ENCODE assay signal across 8 mouse cellular contexts in the genomic region with DNA sequence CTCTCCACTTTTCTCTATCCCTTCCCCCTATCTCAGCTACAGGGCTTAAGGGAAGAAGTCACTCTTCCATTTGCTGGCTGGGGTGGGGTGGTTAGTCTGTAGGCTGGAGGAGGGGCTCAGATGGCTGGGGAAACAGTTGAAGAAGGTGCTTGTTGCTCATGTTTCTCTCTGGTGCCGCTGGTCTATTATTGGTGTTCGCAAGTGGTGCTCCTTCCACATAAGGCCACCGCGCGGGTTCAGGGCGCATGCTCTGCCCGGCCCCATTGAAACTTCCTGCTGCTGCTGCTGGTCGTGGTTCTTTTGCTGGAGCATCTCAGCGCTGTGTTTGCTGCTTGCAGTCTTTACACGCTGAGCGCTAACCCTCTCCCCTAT. TPM values are rescaled to one million over a fixed set of nuclear protein-coding genes. Genes with fewer than 3 reads are reported as not detected.
A peak's percentile ranks its signal among the peaks of the same experiment; 100 is the strongest.
DNase-seq lines count a peak whose midpoint lies in the region; ATAC-seq and TF ChIP-seq lines count a peak whose summit lies in the region.

No protein-coding gene starts in this region.

- H3K4me1 ChIP-seq in ES-E14 (ENCODE audit: control insufficient read depth in 2 of 2, insufficient read depth in 2 of 2, low read length in 2 of 2, poor library complexity in 1 of 2): peaks cover 3 to 8% of the 10 kb centered on the region in 2 experiments; a peak in 2 of 4 replicates
- H3K4me1 ChIP-seq in forebrain, embryonic 14.5 days (ENCODE audit: control insufficient read depth, insufficient read depth, low read length): peaks cover 11% of the 10 kb centered on the region
- peaks cover 3% of the 10 kb centered on the region; the same call in 1 of the 2 replicates for H3K4me1 ChIP-seq in olfactory bulb, adult 2 months (ENCODE audit: control insufficient read depth, insufficient read depth, low read length)
- H3K4me1 ChIP-seq in thymus, adult 2 months (replicated peaks; ENCODE audit: control insufficient read depth, insufficient read depth, low read length): peaks cover 5% of the 10 kb centered on the region; the same call in 1 of the 2 replicates

- DNase-seq in ES-E14 (ENCODE audit: low read depth, low spot score): peak; percentile 62
- DNase-seq in c-Kit-positive CD71-positive TER-119-positive erythroid progenitor cells, embryonic 14.5 days (ENCODE audit: low spot score): peak; percentile 76
- peak; percentile 88 for DNase-seq in forebrain, embryonic 14.5 days (ENCODE audit: low spot score)
- peak; percentile 80 to 83 for DNase-seq in heart, postnatal 14 days
- DNase-seq in layer of hippocampus, adult 11-12 months (ENCODE audit: low spot score): peak; percentile 88
- peak; percentile 88 to 89 for DNase-seq in lung, adult 18-20 months
- DNase-seq in thymus, adult 2 months: peak; percentile 85

- H3K36me3 ChIP-seq in ES-E14 (ENCODE audit: control insufficient read depth, insufficient read depth, low read length, poor library complexity, severe bottlenecking): no peaks in the 10 kb centered on the region
- H3K36me3 ChIP-seq in forebrain, embryonic 14.5 days (ENCODE audit: control insufficient read depth, insufficient read depth, low read length): no peaks in the 10 kb centered on the region
- no peaks in the 10 kb centered on the region for H3K36me3 ChIP-seq in thymus, adult 2 months (ENCODE audit: control insufficient read depth, insufficient read depth, low read length)

- intact Hi-C loops in heart, postnatal 14 days (cut with DNase I): loop anchor here (1.0 to 5.0 kb wide), 2 partner anchors 46 to 101 kb away; a partner anchor contains a TSS

- peak; percentile 40 for ATAC-seq in forebrain, embryonic 14.5 days

- peak overlapping the region; percentile 95; the same call in 1 of the 2 replicates for H3K27ac ChIP-seq in ES-E14 (ENCODE audit: insufficient read depth, low read depth, low read length, poor library complexity, severe bottlenecking)
- peak overlapping the region; percentile 98 for H3K27ac ChIP-seq in forebrain, embryonic 14.5 days (ENCODE audit: low read depth, low read length)
- peak overlapping the region; percentile 94 for H3K27ac ChIP-seq in olfactory bulb, adult 2 months (ENCODE audit: insufficient read depth, low read depth, low read length)
- H3K27ac ChIP-seq in thymus, adult 2 months (ENCODE audit: control insufficient read depth, insufficient read depth, low read length): peak overlapping the region; percentile 80

- peak; percentile 51 for TF ChIP-seq POLR2A in olfactory bulb, adult 2 months (IDR thresholded peaks at IDR 0.05; ENCODE audit: insufficient read depth, low read depth, low read length)
- TF ChIP-seq POLR2A in thymus, adult 2 months (IDR thresholded peaks at IDR 0.05; ENCODE audit: control insufficient read depth, extremely low read depth, insufficient read depth, low read length, poor library complexity): 0 out of 2 replicates have a peak, but pooled peaks have one; percentile 50

- TF ChIP-seq CTCF in olfactory bulb, adult 2 months (IDR thresholded peaks at IDR 0.05; ENCODE audit: insufficient read depth, low read depth, low read length): no peak
- TF ChIP-seq CTCF in thymus, adult 2 months (IDR thresholded peaks at IDR 0.05; ENCODE audit: borderline replicate concordance, control insufficient read depth, extremely low read depth, insufficient read depth, low read length, poor library complexity): no peak

- H3K4me3 ChIP-seq in ES-E14 (ENCODE audit: insufficient read depth in 1 of 2, low read depth in 1 of 2, low read length in 2 of 2, poor library complexity in 1 of 2, severe bottlenecking in 1 of 2): peak overlapping the region; percentile 95 to 99
- H3K4me3 ChIP-seq in forebrain, embryonic 14.5 days (ENCODE audit: low read depth, low read length): peak overlapping the region; percentile 99
- peak overlapping the region; percentile 93 for H3K4me3 ChIP-seq in olfactory bulb, adult 2 months (ENCODE audit: insufficient read depth, low read depth, low read length)
- peak overlapping the region; percentile 93 for H3K4me3 ChIP-seq in thymus, adult 2 months (ENCODE audit: control insufficient read depth, insufficient read depth, low read length)

- H3K4me2 ChIP-seq in forebrain, embryonic 14.5 days (ENCODE audit: low read length): peak overlapping the region; percentile 73

- WGBS in forebrain, embryonic 14.5 days: 0% methylated on average over 11 of the region's 11 CpGs
- 0% methylated on average over 11 of the region's 11 CpGs for WGBS in olfactory bulb, adult 2 months
- 0% methylated on average over 11 of the region's 11 CpGs for WGBS in thymus, adult 2 months

- H3K27me3 ChIP-seq in forebrain, embryonic 14.5 days (replicated peaks; ENCODE audit: control insufficient read depth, insufficient read depth, low read length): no peaks in the 10 kb centered on the region
- no peaks in the 10 kb centered on the region for H3K27me3 ChIP-seq in thymus, adult 2 months (ENCODE audit: control insufficient read depth, insufficient read depth, low read length)

- in situ Hi-C loops in ES-E14 (cut with MboI; ENCODE audit: low sequenced_read_pairs in 2 of 2, unreplicated experiment in 2 of 2): no loop called here

- H3K9ac ChIP-seq in ES-E14 (ENCODE audit: insufficient read depth, low read depth, low read length, poor library complexity, severe bottlenecking): peak overlapping the region; percentile 99
- peak overlapping the region; percentile 99 for H3K9ac ChIP-seq in forebrain, embryonic 14.5 days (ENCODE audit: low read length)

- no peaks in the 10 kb centered on the region for H3K9me3 ChIP-seq in ES-E14 (ENCODE audit: control insufficient read depth, insufficient read depth, low read depth, low read length)
- H3K9me3 ChIP-seq in forebrain, embryonic 14.5 days (replicated peaks; ENCODE audit: control insufficient read depth, low read length): no peaks in the 10 kb centered on the region

TF ChIP-seq in ES-E14, 5 proteins besides CTCF, POLR2A, EP300 and RAD21:
- TF ChIP-seq HCFC1 (IDR thresholded peaks at IDR 0.05; ENCODE audit: borderline replicate concordance, insufficient read depth, low read length) (no peak; the same call in 1 of the 2 replicates), MAFK (IDR thresholded peaks at IDR 0.05; ENCODE audit: insufficient read depth, low read depth, low read length) (no peak), ZNF384 (IDR thresholded peaks at IDR 0.05; ENCODE audit: low read depth, low read length) (no peak), ZC3H11A (IDR thresholded peaks at IDR 0.05; ENCODE audit: borderline replicate concordance, low read depth, low read length) (no peak), CHD2 (IDR thresholded peaks at IDR 0.05; ENCODE audit: low read depth, low read length) (no peak)

RNA-seq across cellular contexts. Expression of a gene that starts 1.1 kb away (rescaled TPM):
- 27.0 and 31.1 TPM in 2 replicates for total RNA-seq in ES-E14 (2012; rRNA removed)
- polyA plus RNA-seq in forebrain, embryonic 14.5 days (2014; fragmentation: Nextera tagmentation; extraction: Ambion mirVana): 21.4 and 25.5 TPM in 2 replicates
- total RNA-seq in heart, postnatal 14 days (2021): 10 to 100 TPM; 17.4 to 18.6 TPM
- polyA plus RNA-seq in olfactory bulb, adult 2 months (2012; ENCODE audit: insufficient read depth, insufficient read length, low replicate concordance, missing spikeins): 69.4 and 122 TPM in 2 replicates
- polyA plus RNA-seq in thymus, adult 2 months (2012; rRNA removed): 4.6 and 5.8 TPM in 2 replicates

RNA-seq across cellular contexts. Expression of a gene that starts 1.5 kb away (rescaled TPM):
- 11.1 and 15.5 TPM in 2 replicates for total RNA-seq in ES-E14 (2012; rRNA removed)
- 56.8 and 64.1 TPM in 2 replicates for polyA plus RNA-seq in forebrain, embryonic 14.5 days (2014; fragmentation: Nextera tagmentation; extraction: Ambion mirVana)
- 10 to 100 TPM; 47.5 to 48.8 TPM for total RNA-seq in heart, postnatal 14 days (2021)
- polyA plus RNA-seq in olfactory bulb, adult 2 months (2012; ENCODE audit: insufficient read depth, insufficient read length, low replicate concordance, missing spikeins): not detected in 2 replicates
- 17.8 and 20.0 TPM in 2 replicates for polyA plus RNA-seq in thymus, adult 2 months (2012; rRNA removed)

Comparison
In these comparisons a context has a peak if more than half of its experiments do, and no peak if none do; other contexts are left out.
1. Peak in every context shown above with its lines: DNase-seq, ATAC-seq, H3K4me3 ChIP-seq and H3K27ac ChIP-seq.
2. RNA of a gene that starts 1.5 kb away (polyA plus RNA-seq): 56.8 to 64.1 TPM in forebrain, embryonic 14.5 days and 17.8 to 20.0 TPM in thymus, adult 2 months; not detected in olfactory bulb, adult 2 months; every median in the first group is over 10 times any median in the second.